Comparison of ENCODE assay signal across 10 mouse cellular contexts in the genomic region with DNA sequence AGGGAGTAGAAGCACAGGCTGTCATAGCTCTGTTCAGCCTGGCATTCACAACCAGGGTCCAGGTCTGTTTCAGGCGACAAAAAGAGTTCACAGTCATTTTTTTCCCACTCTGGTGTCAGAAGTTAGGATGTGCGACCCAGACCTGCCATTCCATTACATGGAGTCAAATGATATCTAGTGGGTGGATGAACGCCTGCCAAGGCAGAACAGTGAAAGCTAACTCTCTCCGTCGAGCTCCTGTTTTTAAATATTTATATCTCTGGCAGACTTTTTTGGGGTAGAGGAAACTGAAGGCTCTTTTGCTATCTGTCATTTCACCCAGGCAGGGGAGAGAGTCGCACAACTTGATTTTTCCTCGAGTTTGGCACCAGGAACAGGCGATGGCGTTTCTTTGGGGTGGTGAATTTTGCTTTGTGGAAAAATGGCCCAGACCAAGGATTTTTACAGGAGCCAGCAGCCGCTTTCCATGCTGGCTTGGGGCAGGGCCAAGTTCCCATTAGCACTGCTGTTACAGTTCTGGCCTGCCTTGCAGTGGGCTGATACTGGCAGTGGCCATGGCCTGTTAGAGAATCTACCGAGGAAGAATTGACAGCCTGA.
DNase-seq lines count a peak whose midpoint lies in the region; ATAC-seq and TF ChIP-seq lines count a peak whose summit lies in the region.
"Had no signal": no experiment of that assay in that cellular context is flagged by ENCODE, and none has a peak within 500 bp of the region (broad histone marks: within the 10 kb centered on the region; RNA-seq: fewer than 3 reads in every experiment).

No protein-coding gene starts in this region.

- no peak overlapping the region for H3K4me2 ChIP-seq in liver, postnatal 0 days (ENCODE audit: low read depth, low read length)
- 0 out of 2 replicates have a peak overlapping the region, but pooled peaks have one; percentile 14 for H3K4me2 ChIP-seq in embryonic facial prominence, embryonic 14.5 days (ENCODE audit: low read depth, low read length)
- H3K4me2 ChIP-seq in neural tube, embryonic 15.5 days, result no peak overlapping the region

- TF ChIP-seq EP300 in liver, postnatal 0 days (IDR thresholded peaks at IDR 0.05; ENCODE audit: low read depth), result no peak

- no peaks in the 10 kb centered on the region for H3K27me3 ChIP-seq in liver, postnatal 0 days (ENCODE audit: insufficient read depth, low read length)
- no peaks in the 10 kb centered on the region for H3K27me3 ChIP-seq in embryonic facial prominence, embryonic 14.5 days (replicated peaks; ENCODE audit: control insufficient read depth, insufficient read depth, low read length)
- H3K27me3 ChIP-seq in neural tube, embryonic 15.5 days (replicated peaks), result no peaks in the 10 kb centered on the region

- H3K4me3 ChIP-seq in liver, postnatal 0 days (ENCODE audit: low read depth, low read length), result no peak overlapping the region
- no peak overlapping the region for H3K4me3 ChIP-seq in embryonic facial prominence, embryonic 14.5 days (ENCODE audit: low read depth, low read length)
- no peak overlapping the region for H3K4me3 ChIP-seq in neural tube, embryonic 15.5 days (replicated peaks)
- H3K4me3 ChIP-seq: erythroblast, embryonic 14.5 days had no signal

- H3K4me1 ChIP-seq in liver, postnatal 0 days (ENCODE audit: insufficient read depth), result no peaks in the 10 kb centered on the region
- peaks cover 25% of the 10 kb centered on the region for H3K4me1 ChIP-seq in embryonic facial prominence, embryonic 14.5 days (ENCODE audit: control insufficient read depth, insufficient read depth, low read length)
- peaks cover 19% of the 10 kb centered on the region for H3K4me1 ChIP-seq in neural tube, embryonic 15.5 days

- H3K9ac ChIP-seq in liver, postnatal 0 days (replicated peaks), result no peak overlapping the region
- no peak overlapping the region for H3K9ac ChIP-seq in embryonic facial prominence, embryonic 14.5 days (ENCODE audit: low read depth, low read length)
- H3K9ac ChIP-seq in neural tube, embryonic 15.5 days (replicated peaks), result no peak overlapping the region

- no peak for TF ChIP-seq CTCF in liver, postnatal 0 days (IDR thresholded peaks at IDR 0.05; ENCODE audit: low read depth)

- WGBS in liver, postnatal 0 days (ENCODE audit: insufficient replicate concordance), result 71% methylated on average over 11 of the region's 11 CpGs
- 41% methylated on average over 11 of the region's 11 CpGs for WGBS in embryonic facial prominence, embryonic 14.5 days
- WGBS in neural tube, embryonic 15.5 days, result 61% methylated on average over 11 of the region's 11 CpGs

- H3K27ac ChIP-seq in liver, postnatal 0 days (ENCODE audit: low read depth), result no peak overlapping the region
- H3K27ac ChIP-seq in embryonic facial prominence, embryonic 14.5 days (replicated peaks; ENCODE audit: low read depth, low read length), result peak overlapping the region; percentile 77
- peak overlapping the region; percentile 77 for H3K27ac ChIP-seq in neural tube, embryonic 15.5 days (replicated peaks)

- H3K9me3 ChIP-seq in liver, postnatal 0 days (ENCODE audit: low read length), result no peaks in the 10 kb centered on the region
- H3K9me3 ChIP-seq in embryonic facial prominence, embryonic 14.5 days (ENCODE audit: control insufficient read depth, low read length), result no peaks in the 10 kb centered on the region
- H3K9me3 ChIP-seq in neural tube, embryonic 15.5 days (replicated peaks), result no peaks in the 10 kb centered on the region

- no peak for ATAC-seq in liver, postnatal 0 days
- ATAC-seq in embryonic facial prominence, embryonic 14.5 days (ENCODE audit: low read depth), result peak; percentile 74
- ATAC-seq in neural tube, embryonic 15.5 days (ENCODE audit: low FRiP score), result peak; percentile 58; the same call in 1 of the 2 replicates
- ATAC-seq in inflammation-experienced regulatory T-cells, adult 6 months, result no peak

- peak; percentile 9 for DNase-seq in liver
- no peak for DNase-seq in liver, postnatal 0 days
- peak; percentile 88 for DNase-seq in embryonic facial prominence, embryonic 14.5 days (ENCODE audit: low spot score)
- peak; percentile 61 to 74 for DNase-seq in heart, adult 9 months (ENCODE audit: low spot score in 2 of 2)
- peak; percentile 76 to 91 for DNase-seq in layer of hippocampus, postnatal 14 days (ENCODE audit: low spot score in 2 of 2)
- no peak for DNase-seq in spleen, adult 12 weeks (ENCODE audit: low spot score)

- no peaks in the 10 kb centered on the region for H3K36me3 ChIP-seq in liver, postnatal 0 days (replicated peaks; ENCODE audit: insufficient read depth, low read length)
- H3K36me3 ChIP-seq in embryonic facial prominence, embryonic 14.5 days (ENCODE audit: control insufficient read depth, insufficient read depth, low read length), result no peaks in the 10 kb centered on the region
- H3K36me3 ChIP-seq in neural tube, embryonic 15.5 days, result no peaks in the 10 kb centered on the region
- H3K36me3 ChIP-seq: G1E had no signal

Comparison
In these comparisons a context has a peak if more than half of its experiments do, and no peak if none do; other contexts are left out.
1. DNase-seq: peak in liver (single experiment), embryonic facial prominence, embryonic 14.5 days (single experiment), heart, adult 9 months (2 of 2) and layer of hippocampus, postnatal 14 days (2 of 2); none in liver, postnatal 0 days (single experiment) and spleen, adult 12 weeks (single experiment).
2. ATAC-seq: peak in embryonic facial prominence, embryonic 14.5 days (single experiment) and neural tube, embryonic 15.5 days (single experiment); none in liver, postnatal 0 days (single experiment) and inflammation-experienced regulatory T-cells, adult 6 months (single experiment).